Mouse (Mus musculus) megakaryocyte progenitor cell, adult 5-6 weeks (primary cell): ENCODE results near the gene Copa. TPM values are rescaled to one million over a fixed set of nuclear protein-coding genes. Genes with fewer than 3 reads are reported as not detected.

Experiments
- ATAC-seq: replicated peaks from 2 replicates; pipeline ENCODE4 v1.8.0; 2016; ENCODE audit warnings: mild to moderate bottlenecking, moderate TSS enrichment, inconsistent platforms; ENCODE audit not compliant: poor library complexity
- total RNA-seq, 2 experiments: library from RNA; stranded (forward) in 1 of 2; stranded (reverse) in 1 of 2; fragments of 157-497, 149-512 nt in 1 of 2; fragments of 200-1000 nt in 1 of 2; gene quantifications; 2 replicates each; pipeline versions ENCODE4 v1.2.3 to v1.2.4; 2015 to 2017

The Copa gene
- total RNA-seq, 2 experiments from 2014 or later, result 140 to 159 TPM

GRCm38 (mm10) chr1:172082899-172083445, 643 bp downstream of the Copa start:
- ATAC-seq, result peak; percentile 24

GRCm38 (mm10) chr1:172093522-172093921, 11.2 kb downstream of the Copa start:
- no peak for ATAC-seq

- no peak for ATAC-seq
These were observed 12.0 kb downstream of the Copa start for GRCm38 (mm10) chr1:172094295-172094694.

GRCm38 (mm10) chr1:172095202-172095601, 12.9 kb downstream of the Copa start:
- ATAC-seq, result no peak

- ATAC-seq, result no peak
These were observed 17.1 kb downstream of the Copa start for GRCm38 (mm10) chr1:172099325-172100033.

- ATAC-seq, result no peak
These were observed 21.3 kb downstream of the Copa start for GRCm38 (mm10) chr1:172103619-172104018.

GRCm38 (mm10) chr1:172105101-172105500, 22.8 kb downstream of the Copa start:
- ATAC-seq, result no peak

- no peak for ATAC-seq
These were observed 25.6 kb downstream of the Copa start for GRCm38 (mm10) chr1:172107777-172108477.

GRCm38 (mm10) chr1:172116948-172117347, 34.6 kb downstream of the Copa start:
- no peak for ATAC-seq

GRCm38 (mm10) chr1:172119100-172119499, 36.8 kb downstream of the Copa start:
- ATAC-seq, result no peak

GRCm38 (mm10) chr1:172119720-172120119, 37.4 kb downstream of the Copa start:
- ATAC-seq, result peak; percentile 95

- ATAC-seq, result no peak
These were observed 40.3 kb downstream of the Copa start for GRCm38 (mm10) chr1:172122671-172123070.

- ATAC-seq, result no peak
These were observed 42.2 kb downstream of the Copa start for GRCm38 (mm10) chr1:172124572-172124971.

GRCm38 (mm10) chr1:172126376-172127347, 44.3 kb downstream of the Copa start, which contains the start of gene Pex19:
TSS of gene Pex19 (plus strand) at chr1:172126755.
- peak; percentile 97 for ATAC-seq

- no peak for ATAC-seq
These were observed 45.2 kb downstream of the Copa start for GRCm38 (mm10) chr1:172127487-172127886.

- ATAC-seq, result no peak
These were observed 46.2 kb downstream of the Copa start for GRCm38 (mm10) chr1:172128563-172128962.

GRCm38 (mm10) chr1:172129108-172129507, 46.8 kb downstream of the Copa start:
- 0 out of 2 replicates have a peak, but pooled peaks have one; percentile 36 for ATAC-seq

GRCm38 (mm10) chr1:172129780-172130179, 47.5 kb downstream of the Copa start:
- no peak for ATAC-seq

- ATAC-seq, result no peak
These were observed 50.0 kb downstream of the Copa start for GRCm38 (mm10) chr1:172132319-172132718.

GRCm38 (mm10) chr1:172133535-172133934, 51.2 kb downstream of the Copa start:
- no peak for ATAC-seq

GRCm38 (mm10) chr1:172134072-172134471, 51.7 kb downstream of the Copa start:
- ATAC-seq, result no peak
